Mouse (Mus musculus) mesoderm, embryonic 11.5 days (tissue): ENCODE measurements around the gene Ltc4s.

Source experiments
- DNase-seq: peaks from one replicate; pipeline ENCODE4 v3.0.0-alpha.2; 2012; ENCODE audit warnings: low read depth, low spot score

Ltc4s gene

DNA sequence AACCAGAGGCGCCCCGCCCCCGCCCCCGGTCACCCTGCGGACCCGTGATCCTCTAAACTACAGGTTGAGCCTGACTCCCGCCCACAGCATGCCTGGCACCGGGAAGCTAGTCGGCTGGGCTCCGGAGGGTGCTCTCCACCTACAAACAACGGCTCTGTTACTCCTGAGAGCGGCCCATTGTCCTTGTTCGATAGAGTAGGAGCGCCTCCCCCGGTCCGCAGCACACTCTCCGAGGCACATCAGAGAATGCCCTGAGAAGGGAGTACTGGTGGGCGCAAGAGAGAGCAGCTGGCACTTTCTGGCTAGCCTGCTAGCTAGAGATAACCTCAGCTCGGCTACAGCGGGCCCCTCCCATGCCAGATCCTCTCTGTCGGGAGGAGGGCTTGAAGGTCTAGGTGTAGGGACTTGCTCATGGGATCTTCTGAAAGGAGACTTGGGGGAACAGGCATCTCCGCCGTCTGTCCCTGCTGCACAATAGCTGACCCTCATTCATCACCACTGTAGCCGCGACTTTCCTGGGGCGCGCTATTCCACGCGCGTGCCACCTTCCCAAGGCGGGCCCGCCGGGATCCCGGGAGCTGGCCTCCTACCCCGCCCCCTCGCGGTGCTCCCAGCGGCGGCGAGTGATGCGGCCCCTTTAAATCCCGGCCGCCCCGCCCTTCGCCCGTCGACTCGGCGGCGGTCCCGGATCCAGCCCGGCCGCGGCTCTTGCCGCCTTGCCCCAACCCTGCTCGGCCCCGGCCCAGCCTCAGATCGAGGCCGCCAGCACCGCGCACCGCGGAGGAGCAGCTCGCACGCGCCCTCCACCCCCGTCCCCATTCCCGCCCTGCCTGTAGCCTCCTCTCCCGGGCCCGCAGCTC is 13.5 kb downstream of the Ltc4s start:
- peak; percentile 71 for DNase-seq

- peak; percentile 39 for DNase-seq
Observed at GRCm38 (mm10) chr11:50223783-50224662, 14.4 kb downstream of the Ltc4s start.

DNA sequence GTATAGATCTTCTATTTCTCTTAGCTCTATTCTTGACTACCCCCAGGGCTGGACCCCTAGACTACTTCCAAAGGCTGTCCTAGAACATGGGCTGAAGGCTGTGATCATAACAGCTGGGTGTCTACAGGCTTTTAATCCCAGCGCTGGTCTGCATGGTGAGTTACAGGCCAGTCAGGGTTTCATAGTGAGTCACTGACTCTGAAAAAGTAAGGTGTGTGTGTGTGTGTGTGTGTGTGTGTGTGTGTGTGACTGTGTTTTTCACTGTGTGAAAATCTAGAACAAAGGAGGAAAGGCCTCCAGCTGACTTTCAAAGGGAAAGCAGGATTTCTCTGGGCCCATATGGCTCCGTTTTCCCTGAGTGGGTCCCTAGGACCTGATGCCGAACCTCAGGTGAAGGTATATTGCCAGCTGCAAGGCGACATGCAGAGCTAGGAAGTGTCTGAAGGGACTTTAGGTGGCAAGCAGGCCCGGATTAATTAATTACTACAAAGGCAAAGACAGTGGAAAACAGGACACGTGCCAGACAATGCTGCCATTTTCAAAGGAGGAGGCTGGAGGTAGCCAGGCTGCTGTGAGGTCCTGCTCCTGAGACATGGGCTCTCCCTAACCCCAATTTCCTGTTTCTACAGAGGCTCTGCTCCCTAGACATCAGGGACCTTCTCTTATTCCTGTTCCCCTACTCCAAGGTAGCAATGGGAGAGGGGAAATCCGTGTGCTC is 15.7 kb downstream of the Ltc4s start:
- no peak for DNase-seq

- no peak for DNase-seq
Observed at GRCm38 (mm10) chr11:50219833-50220232, 18.6 kb downstream of the Ltc4s start.

GRCm38 (mm10) chr11:50217811-50218210 is 20.6 kb downstream of the Ltc4s start:
- no peak for DNase-seq

- no peak for DNase-seq
Observed at GRCm38 (mm10) chr11:50216724-50217366, 21.6 kb downstream of the Ltc4s start.

DNA sequence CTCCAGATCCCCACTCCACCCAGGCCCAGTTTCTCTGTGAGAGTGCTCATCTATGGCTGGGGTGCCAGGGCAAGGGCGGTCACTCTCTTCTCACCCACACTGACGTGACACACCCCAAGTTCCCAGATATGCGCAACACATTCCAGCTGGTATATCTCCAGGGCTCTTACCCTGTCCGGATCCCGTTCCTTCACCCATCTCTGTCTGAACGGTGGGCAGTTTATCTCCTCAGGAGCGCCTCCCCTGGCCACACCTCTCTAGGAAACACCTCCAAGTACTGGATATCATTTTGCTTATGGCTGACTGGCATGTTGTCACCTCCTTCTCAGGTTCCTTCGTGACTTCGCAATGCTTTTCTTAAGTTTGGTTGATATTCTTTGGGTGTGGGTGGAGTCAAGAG is 22.8 kb downstream of the Ltc4s start:
- DNase-seq = no peak

DNA sequence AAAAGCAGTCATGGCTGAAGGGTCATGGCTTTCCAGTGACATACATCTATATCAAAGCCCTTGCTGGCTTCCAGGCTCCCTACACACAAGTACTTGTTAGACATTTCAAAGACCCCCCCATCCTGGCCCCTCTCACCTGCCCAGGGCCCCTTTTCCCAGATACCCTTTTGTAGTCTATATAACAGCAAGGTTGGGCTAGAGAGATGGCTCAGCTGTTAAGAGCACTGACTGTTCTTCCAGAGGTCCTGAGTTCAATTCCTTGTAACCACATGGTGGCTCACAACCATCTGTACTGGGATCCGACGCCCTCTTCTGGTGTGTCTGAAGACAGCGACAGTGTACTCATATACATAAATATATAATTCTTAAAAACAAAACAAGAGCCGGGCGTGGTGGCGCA is 23.8 kb downstream of the Ltc4s start:
- no peak for DNase-seq

- DNase-seq = no peak
Observed at GRCm38 (mm10) chr11:50212848-50213758, 25.3 kb downstream of the Ltc4s start.

DNA sequence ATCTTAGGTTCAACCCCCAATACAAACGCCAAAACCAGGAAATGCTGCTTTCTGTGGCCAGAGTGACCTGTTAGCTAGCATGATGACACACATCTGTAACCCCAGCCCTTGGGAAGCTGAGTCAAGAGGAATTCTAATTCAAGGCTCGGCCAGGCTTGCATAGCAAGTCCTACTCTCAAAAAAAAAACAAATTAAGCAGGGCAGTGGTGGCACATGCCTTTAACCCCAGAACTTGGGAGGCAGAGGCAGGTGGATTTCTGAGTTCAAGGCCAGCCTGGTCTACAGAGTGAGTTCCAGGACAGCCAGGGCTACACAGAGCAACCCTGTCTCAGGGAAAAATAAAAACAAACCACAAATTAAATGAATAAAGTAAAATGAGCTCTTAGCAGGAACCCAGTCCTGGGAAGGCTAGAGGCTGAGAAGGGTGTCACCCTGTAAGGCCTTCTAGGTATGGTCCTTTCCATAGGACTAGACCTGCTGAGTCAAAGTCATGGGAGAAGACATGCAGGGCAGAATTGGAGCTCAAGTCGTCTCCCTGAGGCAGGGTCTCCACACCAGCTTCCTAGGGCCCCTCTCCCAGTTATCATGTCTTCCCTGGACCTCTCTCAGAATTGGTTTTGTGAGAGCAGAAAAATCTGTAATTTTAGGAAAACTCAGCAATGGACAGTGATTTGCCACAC is 26.2 kb downstream of the Ltc4s start:
- DNase-seq = no peak

- no peak for DNase-seq
Observed at GRCm38 (mm10) chr11:50211322-50212059, 26.9 kb downstream of the Ltc4s start.

GRCm38 (mm10) chr11:50210505-50211151 is 27.8 kb downstream of the Ltc4s start, which contains the start of the genes Sqstm1 and Mgat4b:
Sqstm1 (minus strand) TSS chr11:50210827.
Mgat4b (plus strand) TSS chr11:50210890.
- peak; percentile 82 for DNase-seq

DNA sequence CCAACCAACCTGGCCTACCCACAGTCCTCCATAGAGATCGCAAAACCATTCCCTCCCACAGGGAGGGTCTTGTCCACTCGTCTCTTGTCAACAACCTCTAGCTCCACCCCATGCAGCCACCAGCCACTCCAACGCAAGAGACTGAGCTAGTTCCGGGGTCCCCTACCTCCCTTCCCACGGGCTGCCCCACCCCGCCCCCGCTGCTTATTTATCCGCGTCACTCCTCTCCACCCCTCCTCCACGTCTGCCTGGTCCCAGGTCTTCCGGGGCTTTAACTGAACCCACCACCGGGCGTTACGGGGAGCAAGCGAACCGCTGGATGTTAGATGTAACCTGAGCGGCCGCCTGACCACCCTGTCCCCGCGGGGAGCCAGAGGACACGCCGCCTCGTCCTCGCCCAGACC is 28.3 kb downstream of the Ltc4s start:
- DNase-seq = peak; percentile 94

DNA sequence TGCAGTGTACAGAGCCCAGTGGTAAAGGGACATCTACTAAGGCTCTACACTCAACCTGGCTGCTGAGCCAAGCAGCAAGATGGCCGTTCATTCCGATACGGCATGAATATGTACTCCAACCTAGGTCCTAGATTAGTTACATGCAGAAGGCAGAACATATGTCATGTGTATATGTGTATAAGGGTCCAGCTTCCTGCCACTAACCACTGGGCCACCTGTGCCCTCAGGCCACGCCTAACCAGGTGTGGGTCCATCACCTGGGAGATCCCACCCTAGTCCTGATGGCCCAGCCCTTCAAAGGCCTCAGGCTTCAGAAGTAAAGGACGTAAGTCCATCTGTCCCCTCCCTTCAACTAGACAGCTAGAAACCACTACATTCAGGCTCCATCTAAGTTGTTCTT is 30.4 kb downstream of the Ltc4s start:
- DNase-seq = no peak

GRCm38 (mm10) chr11:50207344-50207743 is 31.1 kb downstream of the Ltc4s start:
- no peak for DNase-seq

- DNase-seq = no peak
Observed at GRCm38 (mm10) chr11:50206037-50206436, 32.4 kb downstream of the Ltc4s start.

- no peak for DNase-seq
Observed at GRCm38 (mm10) chr11:50205434-50205833, 33.0 kb downstream of the Ltc4s start.

DNA sequence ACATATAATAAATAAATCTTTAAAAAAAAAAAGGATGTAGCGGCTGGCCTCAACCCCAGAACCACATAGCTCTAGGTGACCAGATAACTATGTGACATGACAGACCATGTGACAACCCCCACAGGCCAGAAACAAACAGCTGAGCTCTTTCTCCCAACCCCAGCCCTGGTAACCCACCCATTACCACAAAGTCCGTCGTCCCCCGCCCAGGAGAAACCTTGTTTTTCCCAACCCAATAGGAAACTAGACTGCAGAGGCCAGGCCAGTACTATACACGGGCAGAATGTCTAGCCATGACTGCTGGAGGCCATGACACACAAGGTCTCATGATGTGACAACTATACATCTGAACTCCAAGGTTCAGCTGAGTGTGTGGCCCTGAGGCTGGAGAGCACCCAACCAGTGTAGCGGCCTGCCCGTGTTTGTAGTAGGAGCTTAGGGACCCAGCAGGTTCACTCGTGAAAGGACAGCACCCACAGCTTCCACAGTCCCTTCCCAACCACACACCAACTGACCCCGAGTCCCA is 35.1 kb downstream of the Ltc4s start:
- DNase-seq = no peak
